Mouse (Mus musculus) stomach, postnatal 0 days (tissue): ENCODE measurements around the gene Zfp526.

ENCODE experiments used
- CTCF ChIP-seq: IDR thresholded peaks from 2 replicates; pipeline ENCODE4 v1.5.1; 2016; ENCODE audit warnings: antibody characterized with exemption, low read depth, mild to moderate bottlenecking, moderate library complexity
- EP300 ChIP-seq: optimal IDR thresholded peaks from 2 replicates; pipeline ENCODE3; 2016; ENCODE audit warnings: antibody characterized with exemption

DNA sequence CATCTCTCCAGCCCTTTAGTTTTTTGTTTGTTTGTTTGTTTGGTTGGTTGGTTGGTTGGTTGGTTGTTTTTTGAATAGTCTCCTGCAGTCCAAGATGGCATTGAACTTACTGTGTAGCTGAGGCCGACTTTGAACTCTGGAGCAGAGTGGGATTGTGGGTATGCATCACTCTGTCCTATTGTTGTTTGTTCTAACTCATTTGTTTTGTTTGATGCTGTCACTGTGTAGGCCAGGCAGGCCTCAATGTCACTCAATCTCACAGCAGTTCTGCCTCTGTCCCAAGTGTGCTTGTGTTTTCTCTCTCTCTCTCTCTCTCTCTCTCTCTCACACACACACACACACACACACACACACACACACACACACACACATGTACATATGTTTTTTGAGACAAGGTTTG is 40.7 kb downstream of the Zfp526 start:
- TF ChIP-seq EP300 (no peak), CTCF (no peak)
